Mouse (Mus musculus) thymus, postnatal 25 days (tissue): ENCODE measurements at regions not wholly inside any gene's neighbourhood (a gene's known extent, or its start where the extent isn't known, plus 50 kb on each side); places are given as distances from the start of the nearest gene placed in this dataset.
A peak's percentile ranks its signal among the peaks of the same experiment; 100 is the strongest.

Experiments
- DNase-seq: peaks from one replicate; pipeline ENCODE4 v3.0.0; 2022

GRCm38 (mm10) chr2:72677731-72678130 is 201.8 kb downstream of the Cdca7 start:
- no peak for DNase-seq

GRCm38 (mm10) chr2:72688031-72688430 is 212.1 kb downstream of the Cdca7 start:
- DNase-seq: no peak

GRCm38 (mm10) chr2:72701081-72701480 is 225.1 kb downstream of the Cdca7 start:
- DNase-seq: no peak

GRCm38 (mm10) chr2:72703238-72703637 is 227.3 kb downstream of the Cdca7 start:
- no peak for DNase-seq

DNA sequence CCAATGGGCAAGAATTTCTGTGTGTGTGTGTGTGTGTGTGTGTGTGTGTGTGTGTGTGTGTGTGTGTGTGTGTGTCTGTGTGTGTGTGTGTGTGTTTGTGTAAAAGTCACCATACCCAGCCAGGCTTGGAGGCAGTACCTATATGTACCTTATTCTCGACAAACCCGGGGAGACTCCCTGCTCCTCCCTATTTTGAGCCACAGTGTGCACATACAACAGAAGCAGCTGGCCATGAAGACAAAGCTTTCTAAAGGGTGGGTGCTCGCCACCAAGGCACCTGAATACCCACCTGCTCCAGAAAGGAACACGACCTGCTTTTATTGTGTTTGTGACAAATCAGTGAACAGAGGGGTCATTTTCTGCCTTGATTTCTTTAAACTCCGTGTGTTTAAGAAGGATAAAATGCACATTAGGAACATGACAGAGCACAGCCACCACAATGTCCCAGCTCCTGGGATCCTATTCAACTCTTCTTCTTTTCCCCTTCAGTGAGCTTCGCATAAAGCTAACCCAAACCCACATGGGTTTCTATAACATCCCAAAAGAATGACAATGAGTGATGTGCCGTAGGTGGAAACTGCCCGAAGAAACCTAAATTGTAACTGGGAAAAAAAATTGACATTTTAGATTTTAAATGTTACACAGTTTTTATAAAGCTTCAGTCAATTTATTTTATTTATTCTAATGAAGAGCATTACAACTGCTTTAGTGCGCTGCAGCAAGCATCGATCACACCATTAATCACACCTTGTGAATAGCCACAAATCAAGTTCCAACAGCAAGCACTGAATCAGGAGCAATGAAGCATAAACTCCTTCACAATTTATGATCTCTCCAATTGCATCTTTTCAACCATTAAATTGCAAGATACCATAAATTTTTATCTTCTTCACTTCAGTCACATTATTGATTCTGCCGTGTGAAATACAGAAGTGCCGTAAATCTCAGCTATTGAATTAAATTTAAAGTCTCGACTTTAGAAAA is 232.0 kb downstream of the Cdca7 start:
- no peak for DNase-seq

DNA sequence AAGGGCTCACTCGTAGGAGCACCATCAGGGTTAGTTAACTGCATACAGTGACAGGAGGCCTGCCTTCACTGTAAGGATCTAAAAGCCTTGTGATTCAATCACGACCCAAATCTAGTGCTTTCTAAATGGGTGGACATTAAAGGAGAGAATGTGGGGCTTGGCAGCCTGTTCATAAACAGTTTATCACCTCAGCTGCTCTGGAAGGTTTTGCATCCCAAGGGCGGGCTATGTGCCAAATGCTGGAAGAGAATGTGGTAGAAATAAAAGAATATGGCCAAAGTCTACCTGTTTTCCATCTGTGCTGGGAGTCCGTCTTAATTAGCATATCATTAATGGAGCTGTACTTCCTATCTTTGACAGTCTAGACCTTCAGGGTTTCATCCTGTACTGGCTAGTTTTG is 241.0 kb downstream of the Cdca7 start:
- no peak for DNase-seq

GRCm38 (mm10) chr2:72728699-72729098 is 251.5 kb downstream of the Sp3 start:
- peak; percentile 38 for DNase-seq

DNA sequence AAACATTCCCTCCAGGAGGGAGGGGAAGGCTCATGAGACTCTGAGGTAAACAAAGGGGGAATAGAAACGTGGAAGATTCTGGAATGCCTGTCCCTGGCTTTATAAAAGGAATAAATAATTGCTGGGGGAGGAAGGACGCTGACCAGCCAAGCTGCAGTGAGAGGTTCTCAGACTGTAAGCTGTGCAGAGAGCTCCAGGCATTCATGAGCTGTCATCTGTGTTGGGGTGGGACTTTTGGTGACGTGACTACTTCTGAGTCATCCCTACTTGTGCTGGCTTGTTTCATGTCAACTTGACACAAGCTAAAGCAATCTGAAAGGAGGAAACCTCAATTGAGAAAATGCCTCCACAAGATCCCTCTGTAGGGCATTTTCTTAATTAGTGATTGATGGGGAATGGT is 246.9 kb downstream of the Sp3 start:
- no peak for DNase-seq

DNA sequence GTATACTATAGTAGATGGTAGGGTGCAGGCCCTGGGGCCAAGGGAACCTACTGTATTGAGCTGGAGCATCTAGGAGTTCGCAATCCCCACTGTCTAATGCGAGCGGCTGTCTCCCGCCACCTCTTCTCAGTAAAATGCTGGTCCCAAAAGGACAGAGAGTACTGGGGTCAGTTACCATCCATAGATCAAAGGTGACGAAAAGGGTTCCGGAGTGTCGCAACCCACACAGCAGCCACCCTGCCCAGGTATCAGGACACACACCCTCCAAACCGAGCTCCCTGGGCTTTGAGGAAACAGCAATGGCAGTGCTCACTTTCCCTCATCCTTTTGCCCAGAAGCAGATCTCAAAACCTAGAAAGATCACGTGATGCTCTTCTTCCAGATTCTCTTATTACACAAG is 245.2 kb downstream of the Sp3 start:
- no peak for DNase-seq

DNA sequence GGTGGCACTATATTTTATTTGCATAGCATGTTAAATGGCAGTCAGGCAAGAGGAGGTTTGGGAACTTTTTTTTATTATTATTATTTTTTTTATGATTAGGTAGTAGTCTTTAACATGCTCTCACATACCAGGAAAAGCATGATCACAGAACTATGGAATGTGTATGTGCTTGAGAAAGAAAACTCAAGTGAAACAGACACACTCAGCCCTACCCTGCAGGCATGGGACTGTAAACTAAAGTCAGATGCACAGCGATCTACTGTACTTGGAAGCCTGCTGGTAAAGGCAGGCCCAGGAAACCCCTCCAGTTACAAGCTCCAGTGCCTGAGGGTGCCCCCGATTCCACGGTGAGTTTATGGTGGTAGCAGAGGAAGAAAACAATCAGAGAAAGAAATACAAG is 243.6 kb downstream of the Sp3 start:
- no peak for DNase-seq

GRCm38 (mm10) chr2:72740391-72741361 is 239.6 kb downstream of the Sp3 start:
- no peak for DNase-seq

- DNase-seq: no peak
Measured at GRCm38 (mm10) chr2:72741746-72742145, 238.5 kb downstream of the Sp3 start.

GRCm38 (mm10) chr2:72743651-72744050 is 236.6 kb downstream of the Sp3 start:
- no peak for DNase-seq

GRCm38 (mm10) chr2:72744901-72745300 is 235.3 kb downstream of the Sp3 start:
- DNase-seq: no peak

GRCm38 (mm10) chr2:72746476-72747215 is 233.6 kb downstream of the Sp3 start:
- no peak for DNase-seq

DNA sequence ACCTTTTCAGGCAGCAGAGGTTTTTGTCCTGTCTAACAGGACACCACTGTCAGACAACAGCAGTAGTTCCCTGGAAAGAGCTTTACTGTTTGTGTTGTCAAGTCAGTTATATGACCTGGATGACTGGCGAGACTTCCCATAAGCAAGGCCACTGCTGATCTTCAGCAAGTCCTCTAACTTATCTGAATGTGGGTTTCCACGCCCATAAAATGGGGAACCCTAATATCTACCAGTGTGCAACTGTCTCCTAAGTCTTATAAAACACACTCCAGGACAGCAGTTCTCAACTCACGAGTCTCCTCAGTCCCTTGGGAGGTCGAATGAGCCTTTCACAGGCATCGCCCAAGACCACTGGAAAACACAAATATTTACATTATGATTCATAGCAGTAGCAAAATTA is 232.9 kb downstream of the Sp3 start:
- DNase-seq: no peak

DNA sequence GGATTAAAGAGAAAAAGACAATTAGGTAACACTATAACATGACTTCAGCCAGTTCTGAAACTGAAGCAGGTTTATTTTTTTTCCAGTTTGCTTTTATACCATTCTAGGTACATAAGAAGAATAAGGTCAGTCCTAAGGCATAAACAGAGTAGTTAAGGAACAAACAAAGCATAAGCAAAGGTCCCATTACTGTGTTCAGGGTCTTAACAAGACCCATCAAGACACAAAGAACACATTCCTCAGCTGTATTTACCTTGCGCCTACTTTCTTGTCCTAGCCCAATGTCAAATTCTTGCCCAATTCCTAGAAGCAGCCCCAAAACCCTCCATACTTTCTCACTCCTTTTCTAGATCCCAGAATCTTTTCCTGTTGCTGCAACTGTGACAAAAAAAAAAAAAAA is 230.8 kb downstream of the Sp3 start:
- no peak for DNase-seq

DNA sequence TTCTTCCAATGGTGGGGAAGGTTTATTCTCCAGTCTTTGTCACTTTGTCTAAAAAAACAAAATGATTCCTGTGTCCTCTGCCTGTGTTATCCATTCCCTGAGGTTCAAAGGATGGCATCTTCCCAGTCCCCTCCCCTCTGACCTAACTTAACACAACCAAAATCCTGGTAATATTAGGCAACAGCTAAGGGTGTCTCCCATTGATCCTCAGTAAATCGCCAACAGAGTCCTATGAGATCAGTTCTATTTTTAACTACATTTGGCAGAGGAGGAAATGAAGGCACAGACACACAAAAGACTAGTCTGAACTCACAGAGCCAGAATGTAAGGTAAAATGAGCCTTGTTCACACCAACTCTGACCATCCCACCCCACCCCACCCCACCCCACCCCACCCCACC is 228.8 kb downstream of the Sp3 start:
- DNase-seq: no peak

- no peak for DNase-seq
Measured at GRCm38 (mm10) chr2:72752624-72753176, 227.5 kb downstream of the Sp3 start.

DNA sequence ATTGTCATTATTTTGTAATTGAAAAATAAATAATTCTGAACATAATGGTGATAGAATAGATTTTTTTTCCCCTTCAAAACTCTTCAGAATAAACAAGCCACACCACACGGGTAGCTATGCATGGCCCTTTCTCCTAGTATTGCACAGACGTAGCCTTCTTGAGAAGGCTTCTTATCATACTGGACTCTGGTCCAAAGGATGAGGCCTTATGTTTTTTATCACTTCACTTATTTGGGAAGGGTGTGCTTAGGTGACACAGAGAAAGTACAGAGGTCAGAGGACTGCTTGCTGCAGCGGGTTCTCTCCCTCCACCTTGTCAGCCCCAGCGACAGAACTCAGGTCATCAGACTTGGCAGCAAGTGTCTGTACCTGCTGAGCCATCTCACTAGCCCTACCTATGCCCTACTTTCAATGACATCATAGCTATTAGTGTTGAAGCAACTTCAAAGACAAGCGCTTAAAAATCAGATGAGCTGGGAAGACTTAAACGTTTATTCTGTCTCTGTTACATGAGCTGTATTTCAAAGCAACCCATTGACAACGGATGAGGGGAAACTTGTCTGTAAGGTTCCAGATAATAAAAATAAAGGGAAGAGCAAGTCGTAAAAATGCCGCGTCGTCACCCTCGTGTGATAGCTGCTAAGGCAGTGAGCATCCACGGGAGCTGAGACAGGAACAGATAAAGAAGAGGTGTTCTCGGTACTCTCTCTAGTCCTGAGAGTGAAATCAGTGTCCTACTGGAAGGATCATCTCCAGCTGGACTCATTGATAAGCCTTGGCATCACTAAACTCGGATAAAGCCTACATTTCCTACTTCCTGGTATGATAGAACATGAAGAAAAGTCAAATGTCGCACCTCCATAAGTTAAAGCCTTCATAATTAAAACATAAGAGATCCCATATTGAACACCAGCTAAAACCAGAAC is 226.2 kb downstream of the Sp3 start:
- DNase-seq: no peak

- no peak for DNase-seq
Measured at GRCm38 (mm10) chr2:72763454-72763853, 216.8 kb downstream of the Sp3 start.
